Mouse (Mus musculus) cerebellum, postnatal 14 days (tissue): Measurements from ENCODE around the gene Asb15.

Experiments
- DNase-seq, 2 experiments: peaks; one replicate each; pipeline ENCODE4 v3.0.0; 2021; ENCODE audit warnings: mixed read lengths in 2 of 2

Asb15 gene

GRCm38 (mm10) chr6:24568963-24569362 is 41.0 kb downstream of the Asb15 start:
- DNase-seq = no peak

DNA sequence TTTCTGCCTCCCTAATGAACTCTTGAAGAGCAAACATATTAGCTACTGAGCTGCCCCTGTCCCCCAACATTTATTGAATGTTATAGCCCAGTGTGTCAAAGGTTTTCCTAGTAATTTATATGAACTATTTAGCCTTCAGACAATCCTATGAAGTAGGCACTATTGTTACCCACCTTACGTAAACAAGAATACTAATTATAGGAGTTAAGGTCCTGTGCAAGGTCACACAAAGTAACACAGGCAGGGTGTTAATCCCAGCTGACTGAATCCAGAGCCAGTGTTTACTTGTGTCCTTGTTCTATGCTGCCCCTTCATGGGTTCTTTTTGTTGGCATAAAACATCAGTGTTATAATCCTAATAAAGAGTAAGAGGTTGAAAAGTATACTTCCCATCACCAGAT is 41.8 kb downstream of the Asb15 start:
- no peak for DNase-seq

- DNase-seq = no peak
These were observed 42.3 kb downstream of the Asb15 start for GRCm38 (mm10) chr6:24570278-24570677.

- DNase-seq = no peak
These were observed 43.2 kb downstream of the Asb15 start for GRCm38 (mm10) chr6:24571126-24571525.

GRCm38 (mm10) chr6:24572431-24572830 is 44.5 kb downstream of the Asb15 start:
- DNase-seq = no peak

GRCm38 (mm10) chr6:24573319-24573718 is 45.4 kb downstream of the Asb15 start:
- DNase-seq = no peak

DNA sequence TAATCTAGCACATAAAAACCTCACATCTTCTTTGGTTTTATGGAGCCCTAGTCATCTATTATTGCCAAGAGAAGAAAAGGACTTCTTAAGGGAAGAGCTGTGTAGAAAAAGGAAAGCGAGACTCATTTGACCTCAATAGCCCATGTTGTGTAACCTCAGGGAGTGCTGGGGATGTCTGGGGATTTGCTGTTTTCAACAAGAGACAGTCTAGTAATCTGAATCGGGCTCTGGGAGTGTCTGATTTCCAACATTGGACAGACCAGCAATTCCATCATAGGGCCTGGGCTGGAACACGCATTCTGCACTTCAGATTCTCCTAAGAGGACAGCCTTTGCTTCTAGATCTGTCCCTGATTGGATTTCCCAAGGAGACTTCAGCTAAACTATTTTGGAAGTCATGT is 55.5 kb downstream of the Asb15 start:
- DNase-seq = no peak

GRCm38 (mm10) chr6:24585431-24586310 is 57.7 kb downstream of the Asb15 start:
- DNase-seq = no peak

DNA sequence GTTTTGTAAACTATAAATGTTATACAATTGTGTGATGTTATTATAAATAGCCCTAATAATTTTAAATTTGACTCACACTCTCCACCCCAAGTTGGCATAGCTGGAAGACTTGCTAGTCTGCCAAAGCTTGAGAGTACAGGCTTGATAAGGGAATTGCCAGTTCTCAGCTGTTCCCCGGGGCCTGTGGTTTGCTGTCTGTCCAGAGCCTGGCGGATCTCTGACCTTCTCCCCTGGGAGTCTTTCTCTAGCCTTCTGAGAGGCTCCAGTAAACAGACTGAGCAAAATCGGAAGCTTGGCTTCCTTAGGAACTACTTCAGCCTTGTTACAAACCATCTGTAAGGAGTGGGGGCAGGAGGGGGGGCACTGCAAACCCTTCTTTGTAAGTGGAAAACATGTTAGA is 58.9 kb downstream of the Asb15 start:
- peak; percentile 25 to 35 for DNase-seq

- no peak for DNase-seq
These were observed 62.3 kb downstream of the Asb15 start for GRCm38 (mm10) chr6:24590282-24590681.

- no peak for DNase-seq
These were observed 63.7 kb downstream of the Asb15 start for GRCm38 (mm10) chr6:24591525-24592218.

GRCm38 (mm10) chr6:24597500-24597899 is 69.6 kb downstream of the Asb15 start, which contains the start of gene Lmod2:
Lmod2 (plus strand) TSS chr6:24597762.
- no peak for DNase-seq

DNA sequence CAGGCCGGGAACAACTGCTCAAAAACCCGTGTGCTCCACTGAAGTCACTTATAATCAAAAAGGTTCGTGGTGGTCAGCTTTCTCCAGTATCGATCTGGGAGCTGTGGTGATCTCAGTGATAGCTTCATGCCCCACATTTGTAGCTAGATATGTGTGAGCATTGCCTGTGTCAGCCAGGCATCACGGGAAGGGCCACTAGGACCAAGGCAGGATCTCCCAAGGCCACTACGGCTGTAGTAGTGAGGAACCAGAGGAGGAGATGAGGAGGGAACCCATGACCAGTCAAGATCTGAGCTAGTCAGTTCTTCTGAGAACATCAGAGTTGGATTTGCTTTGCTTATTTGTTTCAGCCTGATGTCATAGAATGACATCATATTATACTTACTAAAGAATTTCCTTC is 71.2 kb downstream of the Asb15 start:
- no peak for DNase-seq

DNA sequence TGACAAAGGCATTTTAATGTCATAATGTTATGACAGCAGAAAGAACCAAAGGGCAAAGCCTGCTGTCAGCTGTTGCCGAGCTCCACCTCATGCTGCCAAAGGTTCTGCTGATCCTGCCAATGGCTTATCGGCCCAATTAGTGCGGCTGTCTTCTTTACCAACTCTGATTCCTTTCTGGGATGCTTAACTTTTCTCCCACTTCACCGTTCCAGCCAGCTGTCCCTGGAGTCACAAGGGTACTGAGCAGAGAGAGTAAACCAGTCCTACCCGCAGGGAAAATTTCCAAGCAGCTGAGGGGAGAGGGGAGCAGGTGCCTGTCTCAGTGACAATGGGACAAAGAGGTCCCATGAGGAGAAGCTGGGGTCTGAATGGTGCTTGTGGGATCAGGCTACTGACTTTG is 71.7 kb downstream of the Asb15 start:
- no peak for DNase-seq

DNA sequence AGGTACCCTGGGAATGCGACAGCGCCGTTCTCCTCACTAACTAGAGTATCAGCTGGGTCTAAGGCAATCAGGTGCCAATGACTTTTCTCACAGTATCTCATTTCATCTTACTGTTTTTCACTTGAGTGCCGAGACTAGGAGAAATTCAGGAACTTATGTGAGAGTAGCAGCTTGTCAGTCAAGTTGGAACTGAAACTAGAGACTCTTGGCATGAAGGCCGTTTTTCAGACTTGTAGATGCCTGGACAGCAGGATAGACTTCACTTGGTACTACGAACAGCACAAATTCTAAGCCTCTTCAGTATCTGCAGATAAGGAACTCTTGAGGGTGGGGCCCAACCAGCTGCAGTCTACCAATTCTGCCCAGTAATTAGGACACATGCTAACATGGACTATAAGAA is 72.2 kb downstream of the Asb15 start:
- DNase-seq = no peak

DNA sequence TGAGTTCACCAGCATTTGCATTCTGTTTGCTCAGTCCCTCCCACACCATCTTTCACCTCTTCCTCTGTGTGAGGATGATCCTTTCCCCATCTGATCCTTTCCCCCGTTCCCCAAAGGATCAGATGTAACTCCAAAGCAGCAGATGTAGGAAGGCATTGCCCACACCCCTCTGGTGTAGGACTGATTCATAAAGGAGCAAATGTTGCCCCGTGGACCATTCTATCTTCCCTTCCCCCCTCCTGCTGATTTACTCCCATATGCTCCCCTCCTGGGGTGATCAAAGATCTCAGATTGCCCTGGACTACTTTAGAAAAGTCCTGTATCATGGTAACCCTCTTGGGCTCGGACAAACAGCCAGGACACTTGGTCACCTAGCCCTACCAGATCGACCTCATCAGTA is 72.8 kb downstream of the Asb15 start:
- DNase-seq = no peak

DNA sequence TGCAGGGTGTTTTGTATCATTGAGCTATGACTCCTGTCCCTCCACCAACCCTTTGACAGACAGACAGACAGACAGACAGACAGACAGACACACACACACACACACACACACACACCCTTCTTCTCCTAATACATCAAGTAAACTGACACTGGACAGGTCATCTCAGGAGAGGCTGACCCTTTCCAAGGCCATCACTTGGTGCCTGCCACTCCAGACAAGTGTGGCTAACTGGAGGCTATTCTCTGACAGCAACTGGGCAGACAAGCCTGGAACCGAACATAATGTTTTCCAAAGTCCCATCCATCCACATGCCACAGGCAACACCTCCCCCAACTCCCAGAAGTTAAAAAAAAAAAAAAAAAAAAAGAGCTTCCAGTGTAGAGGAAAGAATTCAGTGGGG is 73.7 kb downstream of the Asb15 start:
- DNase-seq = no peak

- no peak for DNase-seq
These were observed 74.4 kb downstream of the Asb15 start for GRCm38 (mm10) chr6:24602351-24602750.

GRCm38 (mm10) chr6:24602993-24603392 is 75.0 kb downstream of the Asb15 start:
- DNase-seq = no peak

DNA sequence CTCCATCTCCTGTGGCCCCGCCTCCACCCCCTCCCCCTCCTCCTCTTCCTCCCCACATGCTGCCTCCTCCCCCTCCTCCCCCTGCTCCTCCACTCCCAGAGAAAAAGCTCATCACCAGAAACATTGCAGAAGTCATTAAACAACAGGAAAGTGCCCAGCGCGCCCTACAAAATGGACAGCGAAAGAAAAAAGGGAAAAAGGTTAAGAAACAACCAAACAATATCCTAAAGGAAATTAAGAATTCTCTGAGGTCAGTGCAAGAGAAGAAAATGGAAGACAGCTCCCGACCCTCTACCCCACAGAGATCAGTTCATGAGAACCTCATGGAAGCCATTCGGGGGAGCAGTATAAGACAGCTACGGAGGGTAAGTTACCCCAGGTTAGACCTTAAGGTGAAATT is 76.3 kb downstream of the Asb15 start:
- no peak for DNase-seq

DNA sequence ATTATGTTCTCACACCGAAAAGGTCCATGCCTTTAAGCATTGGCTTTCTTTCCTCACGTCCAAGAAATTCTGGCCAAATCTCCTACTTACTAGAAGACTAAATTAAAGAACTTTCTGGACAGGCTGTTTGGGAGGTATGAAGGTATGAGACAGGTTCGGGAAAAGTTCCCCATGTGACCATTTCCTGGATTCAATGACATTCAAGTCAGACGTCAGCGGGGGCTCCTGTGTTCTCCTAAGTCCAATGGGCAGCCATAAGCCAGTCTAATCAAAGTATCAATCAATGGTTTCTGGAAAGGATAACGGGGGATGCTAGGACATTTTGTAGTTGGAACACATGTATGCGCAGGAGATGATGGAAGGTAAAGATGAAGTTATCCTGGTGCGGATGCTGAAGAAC is 77.7 kb downstream of the Asb15 start:
- DNase-seq = no peak

DNA sequence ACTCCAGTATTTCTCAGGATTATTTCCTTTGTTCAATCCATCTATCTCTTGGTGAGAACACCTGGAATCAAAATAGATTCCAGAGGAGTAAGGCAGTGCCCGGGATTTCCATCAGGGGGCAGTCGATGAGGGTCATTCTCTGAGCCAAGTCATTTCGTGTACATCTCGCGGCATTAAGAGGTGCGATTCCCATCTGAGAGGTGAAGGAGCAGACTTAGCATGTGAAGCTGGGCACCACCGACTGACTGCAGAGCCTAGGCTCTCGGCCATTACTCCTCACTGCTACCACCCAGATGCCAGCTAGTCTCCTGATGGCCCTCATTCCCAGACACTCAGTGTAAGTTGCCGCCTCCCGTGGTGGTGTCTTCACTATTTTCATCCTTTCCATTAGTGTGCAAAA is 78.6 kb downstream of the Asb15 start:
- peak in 1 of 2 experiments; percentile 16 for DNase-seq

- peak; percentile 21 to 38 for DNase-seq
These were observed 79.6 kb downstream of the Asb15 start for GRCm38 (mm10) chr6:24607531-24607930.

- no peak for DNase-seq
These were observed 80.2 kb downstream of the Asb15 start for GRCm38 (mm10) chr6:24608129-24608528.
